Mouse (Mus musculus): ENCODE results near the gene Gsto2. TPM values are rescaled to one million over a fixed set of nuclear protein-coding genes. Genes with fewer than 3 reads are reported as not detected.

The Gsto2 gene
- total RNA-seq, 2 experiments from 2014 or later, result 0.25 to 0.66 TPM

GRCm38 (mm10) chr19:47857957-47858942, 7.1 kb upstream of the Gsto2 start:
- DNase-seq (ENCODE audit: low spot score), result no peak

- DNase-seq (ENCODE audit: low spot score), result no peak
These were observed 6.2 kb upstream of the Gsto2 start for GRCm38 (mm10) chr19:47859180-47859579.

- no peak for DNase-seq (ENCODE audit: low spot score)
These were observed 2.8 kb upstream of the Gsto2 start for GRCm38 (mm10) chr19:47862581-47862980.

- DNase-seq (ENCODE audit: low spot score), result no peak
These were observed 1.3 kb upstream of the Gsto2 start for GRCm38 (mm10) chr19:47864051-47864450.

- DNase-seq (ENCODE audit: low spot score), result no peak
These were observed 613 bp upstream of the Gsto2 start for GRCm38 (mm10) chr19:47864721-47865120.

- DNase-seq (ENCODE audit: low spot score), result no peak
These were observed 2.4 kb downstream of the Gsto2 start for GRCm38 (mm10) chr19:47867628-47868175.

- no peak for DNase-seq (ENCODE audit: low spot score)
These were observed 3.6 kb downstream of the Gsto2 start for GRCm38 (mm10) chr19:47868951-47869350.

GRCm38 (mm10) chr19:47869516-47869915, 4.2 kb downstream of the Gsto2 start:
- no peak for DNase-seq (ENCODE audit: low spot score)

- DNase-seq (ENCODE audit: low spot score), result no peak
These were observed 4.8 kb downstream of the Gsto2 start for GRCm38 (mm10) chr19:47870102-47870666.

- DNase-seq (ENCODE audit: low spot score), result no peak
These were observed 6.2 kb downstream of the Gsto2 start for GRCm38 (mm10) chr19:47871515-47871914.

GRCm38 (mm10) chr19:47876252-47876651, 10.9 kb downstream of the Gsto2 start:
- DNase-seq (ENCODE audit: low spot score), result no peak

- no peak for DNase-seq (ENCODE audit: low spot score)
These were observed 16.2 kb downstream of the Gsto2 start for GRCm38 (mm10) chr19:47881538-47881937.

GRCm38 (mm10) chr19:47882151-47882881, 17.0 kb downstream of the Gsto2 start:
- DNase-seq (ENCODE audit: low spot score), result peak; percentile 68

GRCm38 (mm10) chr19:47882882-47883254, 17.5 kb downstream of the Gsto2 start:
- DNase-seq (ENCODE audit: low spot score), result no peak

- DNase-seq (ENCODE audit: low spot score), result no peak
These were observed 19.2 kb downstream of the Gsto2 start for GRCm38 (mm10) chr19:47884296-47885085.

- no peak for DNase-seq (ENCODE audit: low spot score)
These were observed 19.9 kb downstream of the Gsto2 start for GRCm38 (mm10) chr19:47885191-47885743.

- no peak for DNase-seq (ENCODE audit: low spot score)
These were observed 20.6 kb downstream of the Gsto2 start for GRCm38 (mm10) chr19:47885886-47886285.

- DNase-seq (ENCODE audit: low spot score), result peak; percentile 47
These were observed 21.3 kb downstream of the Gsto2 start for GRCm38 (mm10) chr19:47886617-47887016.

GRCm38 (mm10) chr19:47887417-47887816, 22.1 kb downstream of the Gsto2 start:
- no peak for DNase-seq (ENCODE audit: low spot score)

- no peak for DNase-seq (ENCODE audit: low spot score)
These were observed 22.7 kb downstream of the Gsto2 start for GRCm38 (mm10) chr19:47888037-47888436.
